Mouse (Mus musculus): Measurements from ENCODE around the gene Nos3.

Gene Nos3

GRCm38 (mm10) chr5:24344477-24345051 is 20.0 kb upstream of the Nos3 start:
- no peak for DNase-seq (ENCODE audit: low read depth, low spot score)

GRCm38 (mm10) chr5:24346313-24346712 is 18.3 kb upstream of the Nos3 start:
- no peak for DNase-seq (ENCODE audit: low read depth, low spot score)

DNA sequence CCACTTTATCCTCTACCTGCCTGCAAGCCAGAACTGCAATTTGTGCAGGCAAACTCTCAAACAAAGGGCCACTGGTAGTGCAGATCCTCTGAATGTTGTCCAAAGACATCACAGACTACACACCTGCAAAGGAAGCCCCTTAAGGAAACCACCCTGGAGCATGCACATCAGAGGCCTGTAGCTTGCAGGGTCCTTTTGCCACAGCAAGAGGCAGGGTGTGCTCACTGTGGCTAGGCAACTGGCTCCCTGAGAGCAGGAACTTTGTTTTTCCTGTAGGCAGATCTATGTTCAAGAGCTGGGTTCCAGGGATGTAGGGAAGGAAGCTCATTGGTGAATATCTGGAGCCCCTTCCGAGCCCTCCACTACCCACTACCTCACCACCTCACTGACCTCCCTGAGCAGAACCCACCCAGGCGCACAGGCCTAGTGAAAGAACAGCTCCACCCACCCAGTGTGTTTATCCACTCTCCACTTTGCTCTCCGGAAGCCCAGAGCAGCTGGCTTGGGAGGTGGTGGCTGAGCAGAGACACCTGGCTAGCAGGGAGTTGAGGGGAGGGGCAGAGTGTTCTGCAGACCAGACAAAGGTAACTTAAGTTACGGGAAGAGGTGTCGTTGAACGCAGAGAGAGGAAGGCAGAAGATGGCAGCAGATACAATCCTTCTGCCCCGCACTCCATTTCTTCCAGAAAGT is 17.3 kb upstream of the Nos3 start:
- DNase-seq (ENCODE audit: low read depth, low spot score): no peak

DNA sequence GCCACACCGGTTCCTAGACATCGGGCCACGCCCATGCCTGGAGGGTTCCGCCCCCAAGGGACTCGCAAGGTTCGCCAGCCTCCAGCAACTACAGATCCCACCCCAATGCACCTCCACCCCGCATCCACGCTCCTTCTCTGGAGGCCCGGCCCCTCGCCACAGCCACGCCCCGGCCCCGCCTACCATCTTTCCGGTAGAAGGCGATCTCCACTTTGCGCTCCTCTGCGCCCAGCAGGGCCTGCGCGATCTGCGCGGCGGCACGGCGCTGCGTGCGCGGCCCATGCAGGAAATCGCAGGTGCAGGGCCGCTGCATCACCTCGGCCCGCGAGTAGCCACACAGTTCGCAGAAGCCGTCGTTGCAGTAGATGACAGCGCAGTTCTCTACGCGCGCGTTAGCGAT is 16.5 kb upstream of the Nos3 start:
- no peak for DNase-seq (ENCODE audit: low read depth, low spot score)

DNA sequence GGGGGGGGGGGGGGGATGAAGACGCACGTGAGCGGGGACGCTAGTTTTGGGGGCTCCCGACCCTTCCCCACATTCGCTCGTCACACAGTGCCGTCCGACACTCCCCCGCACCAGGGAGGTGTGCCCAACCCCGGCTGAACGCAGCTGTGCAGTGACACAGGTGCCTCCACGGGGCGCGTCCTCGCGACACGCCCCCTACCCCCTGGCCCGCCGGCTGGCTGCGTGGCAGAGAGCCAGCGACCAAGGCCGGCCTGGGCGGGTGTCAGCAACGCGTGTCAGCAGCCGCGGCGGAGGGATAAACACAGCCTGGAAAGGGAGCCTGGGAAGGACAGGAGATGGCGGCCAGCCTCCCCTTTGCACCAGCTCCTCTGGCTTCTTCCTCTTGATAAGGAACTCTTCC is 16.1 kb upstream of the Nos3 start:
- no peak for DNase-seq (ENCODE audit: low read depth, low spot score)

DNA sequence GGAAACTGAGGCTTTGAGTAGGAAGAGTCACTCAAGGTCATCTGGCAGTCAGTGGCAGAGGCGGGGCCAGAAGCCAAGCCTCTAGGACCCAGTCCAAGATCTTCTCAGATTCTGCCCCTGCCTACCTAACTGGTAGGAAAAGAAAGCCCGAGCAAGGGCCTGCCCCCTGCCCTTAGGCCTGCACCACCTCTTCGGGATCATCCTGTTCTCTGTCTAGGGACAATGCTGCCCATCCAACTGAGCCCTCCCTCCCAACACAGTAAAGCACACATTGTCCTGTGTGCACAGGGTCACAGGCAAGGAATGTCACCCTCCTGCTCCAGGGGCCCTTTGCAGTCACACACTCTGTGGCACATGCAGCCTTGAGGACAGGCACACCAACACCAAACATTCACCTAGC is 14.5 kb upstream of the Nos3 start:
- DNase-seq (ENCODE audit: low read depth, low spot score): no peak

DNA sequence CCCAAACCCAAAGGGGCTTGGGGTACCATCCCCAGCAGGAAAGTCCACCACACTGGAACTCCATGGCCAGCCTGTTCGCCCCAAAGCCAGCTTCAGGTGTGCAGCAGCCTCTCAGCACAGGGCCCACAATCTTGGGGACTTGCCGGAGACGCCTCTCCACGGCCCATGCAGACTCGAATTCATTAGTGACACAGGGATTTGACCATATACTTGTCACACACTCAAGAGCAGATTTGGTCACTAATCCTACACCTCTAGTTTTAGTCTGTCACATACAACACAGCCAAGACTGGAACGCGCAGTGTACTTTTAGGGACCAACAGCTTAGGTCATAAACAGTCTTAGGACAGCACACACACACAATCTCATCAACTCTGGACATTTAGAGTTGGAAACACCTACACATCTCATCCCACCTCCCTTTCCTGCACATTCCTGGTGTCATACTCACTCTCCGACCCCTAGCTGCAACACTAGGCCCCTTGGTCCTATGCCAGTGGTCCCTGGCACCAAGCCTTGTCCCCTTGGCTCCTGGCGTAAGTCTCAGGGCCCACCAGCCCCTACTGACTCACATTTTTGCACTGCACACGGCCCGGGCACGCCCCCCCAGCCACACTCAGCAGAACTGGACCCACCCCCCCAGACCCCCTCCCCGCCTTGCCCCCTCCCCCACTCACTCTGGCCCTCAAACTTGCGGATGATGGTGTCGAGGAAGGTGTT is 13.9 kb upstream of the Nos3 start:
- no peak for DNase-seq (ENCODE audit: low read depth, low spot score)

GRCm38 (mm10) chr5:24351278-24351677 is 13.3 kb upstream of the Nos3 start, which contains the start of gene Kcnh2:
Kcnh2 (minus strand) TSS chr5:24351604.
- DNase-seq (ENCODE audit: low read depth, low spot score): no peak

DNA sequence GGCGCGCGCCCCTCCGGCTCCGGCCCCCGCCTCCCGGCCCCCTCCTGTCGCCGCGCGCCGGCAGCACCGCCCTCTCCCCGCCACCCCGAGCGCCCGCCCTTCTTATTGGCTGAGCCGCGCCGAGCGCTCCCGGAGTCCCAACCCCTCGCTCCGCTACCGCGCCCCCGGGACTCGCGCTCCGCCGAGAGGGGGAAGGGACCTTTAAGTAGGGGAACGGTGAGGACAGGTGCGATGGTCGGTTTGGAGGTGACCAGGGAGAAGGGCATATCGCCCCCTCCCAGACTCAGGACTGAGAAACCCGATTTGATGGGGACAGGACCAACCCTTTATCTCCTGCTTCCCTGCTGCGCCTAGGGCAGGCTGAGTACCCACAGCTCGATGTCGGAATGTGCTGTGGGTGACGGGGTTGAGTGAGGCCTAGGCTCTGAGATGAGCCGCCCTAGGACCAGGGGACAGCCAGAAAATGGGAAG is 12.9 kb upstream of the Nos3 start:
- DNase-seq (ENCODE audit: low read depth, low spot score): no peak

DNA sequence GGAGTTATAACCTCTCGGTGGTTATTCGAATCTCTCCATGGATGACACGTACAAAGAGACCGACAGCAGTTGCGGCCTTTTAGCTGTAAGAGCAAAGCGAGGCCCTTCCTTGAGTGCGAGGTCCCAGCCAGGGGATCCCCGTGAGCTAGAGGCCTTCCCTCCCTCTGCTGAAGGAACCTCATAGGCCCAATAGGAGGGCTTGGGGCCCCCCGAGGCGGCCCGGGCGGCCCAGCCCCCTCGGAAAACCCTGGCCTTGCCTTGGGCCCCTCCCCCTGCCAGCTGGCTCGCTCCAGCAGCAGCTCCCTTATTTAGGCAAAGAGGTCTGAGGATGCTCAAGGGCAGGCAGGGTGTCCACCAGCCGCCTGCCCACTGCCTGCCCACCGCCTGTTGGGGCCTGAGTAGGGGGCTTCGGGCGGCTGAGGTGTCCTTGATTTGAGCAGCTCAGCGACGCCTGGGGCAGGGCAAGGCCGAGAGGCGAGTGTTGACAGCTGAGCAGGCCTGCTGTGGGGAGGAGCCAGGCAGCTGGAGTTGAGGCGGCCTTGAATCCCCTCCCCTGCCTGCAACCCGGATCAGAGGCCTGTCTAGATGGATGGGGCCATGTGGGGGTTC is 12.3 kb upstream of the Nos3 start:
- no peak for DNase-seq (ENCODE audit: low read depth, low spot score)

DNA sequence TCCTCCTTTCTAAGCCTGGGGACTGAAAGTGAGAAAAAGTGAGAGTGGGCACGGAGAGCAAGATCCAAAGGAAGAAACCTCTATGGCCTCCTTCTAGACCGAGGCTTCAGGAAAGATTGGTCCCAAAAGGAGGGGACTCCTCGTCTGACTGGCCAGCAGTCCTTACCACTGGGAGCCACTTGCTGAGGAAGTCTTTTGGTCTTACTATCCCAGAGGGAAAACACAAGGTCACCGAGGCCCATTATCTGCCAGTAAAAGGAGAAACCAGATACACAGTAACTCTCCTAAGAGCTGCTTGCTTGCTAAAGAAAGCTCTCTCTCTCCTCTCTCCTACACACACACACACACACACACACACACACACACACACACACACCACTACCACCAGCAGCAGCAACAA is 11.3 kb upstream of the Nos3 start:
- DNase-seq (ENCODE audit: low read depth, low spot score): no peak

DNA sequence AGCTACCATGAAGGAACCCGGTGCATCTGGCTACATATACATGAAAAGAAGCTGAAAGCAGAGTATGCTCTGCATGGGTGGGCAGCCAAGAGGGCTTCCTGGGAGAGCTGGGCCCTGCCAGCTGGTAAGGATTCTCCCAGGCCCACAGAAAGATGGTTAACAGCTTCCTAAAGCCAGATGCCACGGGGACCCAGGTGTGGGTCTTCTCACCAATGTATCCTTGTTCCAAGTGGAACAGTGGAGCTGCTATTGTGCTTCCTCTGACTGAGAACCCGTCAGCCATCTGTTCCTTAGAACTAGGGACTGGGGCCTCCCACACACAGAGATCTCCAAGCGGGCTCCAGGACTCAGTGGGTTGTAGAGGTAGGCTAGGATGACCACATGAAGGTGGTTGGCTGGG is 7.8 kb upstream of the Nos3 start:
- DNase-seq (ENCODE audit: low read depth, low spot score): no peak

DNA sequence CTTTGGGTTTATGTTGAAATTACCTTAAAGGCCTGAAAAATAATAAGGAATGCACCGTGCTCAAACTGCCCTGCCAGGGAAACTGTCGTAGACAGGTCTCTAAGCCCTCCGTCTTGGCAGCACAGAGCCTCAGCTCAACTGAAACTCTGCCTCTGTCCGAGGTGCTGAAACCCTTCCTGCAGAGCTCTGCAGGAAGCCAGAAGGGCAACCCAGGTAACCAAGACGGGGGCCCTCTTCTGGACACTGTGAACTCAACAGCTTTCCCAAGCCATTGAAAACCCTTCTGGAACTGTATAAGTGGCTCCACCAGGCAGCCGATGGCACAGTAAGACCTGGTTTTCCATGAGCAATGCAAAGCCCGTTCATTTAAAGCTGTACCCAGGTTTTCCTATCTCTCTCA is 7.1 kb upstream of the Nos3 start:
- no peak for DNase-seq (ENCODE audit: low read depth, low spot score)

DNA sequence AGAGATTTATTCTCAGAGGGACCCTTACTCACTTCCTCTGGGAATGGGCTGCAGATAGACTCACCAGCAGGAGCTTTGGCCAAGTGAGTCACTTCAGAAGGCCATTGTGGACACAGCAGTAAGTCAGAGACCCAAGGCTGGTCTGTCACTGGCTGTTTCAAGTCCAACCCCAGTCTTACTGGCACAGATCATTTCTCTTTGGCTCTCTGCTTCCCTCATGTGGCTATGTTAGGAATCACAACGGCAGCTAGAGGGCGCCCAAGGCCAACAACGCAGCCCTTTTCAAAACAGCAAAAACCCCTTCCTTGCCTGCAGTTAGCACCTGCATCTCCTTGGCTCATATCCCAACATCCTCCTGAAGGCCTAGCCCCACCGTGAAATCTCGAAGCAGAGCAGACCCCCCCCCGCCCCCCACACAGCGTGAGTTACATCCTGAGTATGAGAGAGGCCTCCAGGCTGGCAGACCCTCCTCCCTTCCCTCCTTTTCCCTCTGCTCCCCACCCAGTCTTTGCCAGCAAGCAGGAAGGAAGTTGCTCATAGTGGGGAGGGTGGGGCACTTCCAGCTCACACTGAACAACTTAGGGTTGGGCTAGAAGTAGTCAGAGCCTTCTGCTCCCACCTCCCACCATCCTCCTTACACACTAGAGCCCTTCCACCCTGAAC is 3.7 kb upstream of the Nos3 start:
- peak; percentile 71 for DNase-seq (ENCODE audit: low read depth, low spot score)

DNA sequence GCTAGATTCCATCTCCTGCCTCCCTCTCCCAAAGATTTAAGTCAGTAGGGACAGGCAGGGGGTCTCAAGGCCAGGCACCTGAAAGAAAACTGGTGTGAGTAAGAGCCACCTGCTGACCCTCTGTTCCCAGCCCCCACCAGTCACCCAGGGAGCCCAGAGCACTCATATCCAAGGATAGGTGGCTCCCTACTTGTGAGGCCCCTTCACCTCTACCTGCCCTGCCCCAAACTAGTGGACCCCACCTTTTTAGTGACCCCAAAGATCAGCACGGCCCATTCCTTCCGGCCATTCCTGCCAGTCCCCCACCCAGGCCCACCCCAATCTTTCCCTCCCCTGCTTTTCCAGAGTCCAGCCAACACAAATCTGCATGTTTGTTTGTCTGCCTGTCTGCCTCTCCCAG is 1.1 kb upstream of the Nos3 start:
- no peak for DNase-seq (ENCODE audit: low read depth, low spot score)

DNA sequence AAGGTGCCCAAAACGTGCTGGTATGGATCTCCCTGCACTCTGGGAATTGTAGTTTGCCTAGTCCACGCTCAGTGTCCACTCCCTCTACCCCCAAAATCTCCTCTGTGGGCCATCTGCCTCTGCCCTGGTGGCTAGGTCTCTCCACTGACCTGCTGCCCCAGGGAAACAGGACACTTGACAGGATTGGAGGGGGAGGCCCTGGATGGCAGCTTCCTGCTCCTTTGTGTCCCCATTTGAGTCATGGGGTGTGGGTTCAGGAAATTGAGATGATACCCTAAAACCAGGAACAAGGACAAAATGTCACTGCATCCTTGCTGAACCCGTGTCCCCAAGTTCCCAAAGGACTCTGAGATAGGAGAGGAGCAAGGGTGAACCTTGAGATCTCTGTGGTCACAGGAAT is 549 bp upstream of the Nos3 start:
- DNase-seq (ENCODE audit: low read depth, low spot score): no peak

DNA sequence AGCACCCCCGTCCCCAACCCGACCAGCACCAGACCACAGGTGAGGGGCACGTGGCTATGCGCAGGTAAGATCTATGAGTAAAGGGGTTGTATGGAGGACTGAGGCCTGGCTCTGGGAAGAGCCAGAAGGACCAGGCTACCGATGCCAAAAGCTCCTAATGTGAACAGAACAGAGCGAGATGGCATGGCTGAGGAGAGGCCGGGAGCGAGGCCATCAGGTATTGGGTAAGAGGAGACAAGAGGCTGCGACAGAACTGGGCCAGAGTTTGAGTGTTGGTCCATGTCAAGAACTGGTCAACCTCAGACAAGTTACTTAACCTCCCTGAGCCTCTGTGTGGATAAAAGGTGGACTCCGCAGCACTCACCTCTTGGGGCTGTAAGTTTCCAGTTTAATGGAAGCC is 353 bp downstream of the Nos3 start:
- DNase-seq (ENCODE audit: low read depth, low spot score): no peak

DNA sequence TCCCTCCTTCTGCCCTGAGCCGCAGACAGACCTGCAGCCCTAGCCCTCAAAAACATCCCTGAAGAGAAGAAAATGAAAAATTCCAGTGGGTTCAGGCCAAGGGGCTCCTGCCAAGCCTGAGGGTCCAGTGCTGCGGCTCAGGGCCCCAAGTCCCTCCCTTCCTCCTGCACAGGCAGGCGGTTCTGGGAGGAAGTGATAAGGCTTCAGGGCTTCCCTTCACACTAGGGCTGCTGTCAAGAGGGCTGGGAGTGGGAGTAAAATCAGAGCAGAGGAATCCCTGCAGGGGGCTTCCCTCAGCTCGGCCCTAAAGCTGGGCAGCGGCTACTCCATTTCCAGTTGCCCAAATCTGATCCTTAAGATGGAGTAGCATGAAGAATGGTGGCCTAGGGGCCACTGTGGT is 918 bp downstream of the Nos3 start:
- DNase-seq (ENCODE audit: low read depth, low spot score): no peak

- DNase-seq (ENCODE audit: low read depth, low spot score): no peak
These were observed 1.8 kb downstream of the Nos3 start for GRCm38 (mm10) chr5:24366426-24366825.

GRCm38 (mm10) chr5:24369767-24370166 is 5.2 kb downstream of the Nos3 start:
- no peak for DNase-seq (ENCODE audit: low read depth, low spot score)

DNA sequence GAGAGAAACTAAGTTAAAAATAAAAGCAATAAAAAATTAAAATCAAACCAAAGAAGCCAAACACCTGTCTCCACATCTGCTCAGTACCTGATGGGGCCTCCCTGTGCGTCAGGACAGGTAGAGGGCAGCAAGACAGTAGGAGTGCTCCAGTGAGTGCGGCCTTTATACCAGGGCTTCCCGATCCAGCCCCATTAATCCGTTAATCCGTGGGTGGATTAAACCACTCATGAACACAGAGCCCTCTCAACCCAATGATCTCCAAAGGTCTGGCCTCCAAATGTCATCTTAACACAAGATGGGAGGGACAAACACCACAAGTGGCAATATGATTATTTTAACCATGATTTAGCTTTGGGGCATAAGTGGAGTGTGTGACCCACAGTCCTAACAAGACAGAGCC is 9.2 kb downstream of the Nos3 start:
- peak; percentile 62 for DNase-seq (ENCODE audit: low read depth, low spot score)

GRCm38 (mm10) chr5:24374216-24374615 is 9.6 kb downstream of the Nos3 start:
- DNase-seq (ENCODE audit: low read depth, low spot score): no peak

All from retina, adult 2 months (tissue).